Mouse (Mus musculus): ENCODE measurements around the gene Gramd2.
"Not testable (repeated sequence)": the region's sequence is repeated elsewhere in the genome, so short reads cannot be mapped to it uniquely, and the experiment has no call there.

Gramd2 gene

DNA sequence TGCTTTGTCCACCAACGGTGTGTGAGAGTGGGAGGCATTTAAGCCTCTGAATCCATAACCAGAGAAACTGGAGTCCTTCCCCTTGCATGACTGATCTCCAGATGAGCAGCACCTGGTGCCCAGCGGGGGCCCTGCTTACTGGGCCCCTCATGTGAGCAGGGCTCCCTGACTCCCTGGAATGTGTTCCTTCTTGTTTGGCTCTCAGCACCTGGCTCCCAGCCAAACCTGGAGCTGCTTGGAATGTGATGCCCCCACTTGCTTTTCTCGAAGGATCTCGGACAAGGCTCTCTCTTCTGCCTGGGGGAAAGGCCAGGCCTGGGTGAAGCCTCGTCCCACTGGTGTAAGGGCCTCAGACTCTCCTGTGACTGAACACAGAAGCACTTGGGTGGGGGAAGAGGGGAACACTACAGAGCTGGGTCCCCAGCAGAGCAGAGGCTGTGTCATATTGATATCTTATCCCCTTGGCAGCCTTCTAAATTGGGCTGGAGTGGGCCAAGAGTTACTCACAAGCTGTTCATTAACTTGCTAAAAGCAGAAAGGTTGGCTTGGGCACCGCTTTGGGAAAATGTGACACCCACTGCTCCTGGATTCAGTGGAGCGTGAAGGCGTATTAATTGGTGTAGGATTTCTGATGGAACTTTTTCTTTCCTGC, 44.0 kb downstream of the Gramd2 start:
- DNase-seq, result peak; percentile 87 to 90

DNA sequence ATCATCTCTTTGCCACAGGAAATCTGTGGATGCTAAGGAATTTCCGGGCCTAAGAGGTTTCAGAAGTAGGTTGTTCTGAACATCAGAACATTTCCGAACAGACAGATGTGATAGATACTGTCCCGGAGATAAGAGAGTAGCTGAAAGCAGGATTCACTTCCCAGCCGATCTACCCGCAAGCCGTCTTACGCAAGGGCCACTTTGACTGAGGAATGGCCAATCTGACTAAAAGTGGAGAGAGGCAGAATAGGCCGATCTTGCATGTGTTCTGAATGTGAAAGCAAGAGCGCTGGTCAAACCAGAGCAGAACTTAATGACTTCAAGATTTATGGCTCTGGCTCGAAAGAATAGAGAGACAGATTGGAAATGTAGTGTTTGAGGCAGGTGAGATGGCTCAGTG, 45.6 kb downstream of the Gramd2 start:
- no peak for DNase-seq

DNA sequence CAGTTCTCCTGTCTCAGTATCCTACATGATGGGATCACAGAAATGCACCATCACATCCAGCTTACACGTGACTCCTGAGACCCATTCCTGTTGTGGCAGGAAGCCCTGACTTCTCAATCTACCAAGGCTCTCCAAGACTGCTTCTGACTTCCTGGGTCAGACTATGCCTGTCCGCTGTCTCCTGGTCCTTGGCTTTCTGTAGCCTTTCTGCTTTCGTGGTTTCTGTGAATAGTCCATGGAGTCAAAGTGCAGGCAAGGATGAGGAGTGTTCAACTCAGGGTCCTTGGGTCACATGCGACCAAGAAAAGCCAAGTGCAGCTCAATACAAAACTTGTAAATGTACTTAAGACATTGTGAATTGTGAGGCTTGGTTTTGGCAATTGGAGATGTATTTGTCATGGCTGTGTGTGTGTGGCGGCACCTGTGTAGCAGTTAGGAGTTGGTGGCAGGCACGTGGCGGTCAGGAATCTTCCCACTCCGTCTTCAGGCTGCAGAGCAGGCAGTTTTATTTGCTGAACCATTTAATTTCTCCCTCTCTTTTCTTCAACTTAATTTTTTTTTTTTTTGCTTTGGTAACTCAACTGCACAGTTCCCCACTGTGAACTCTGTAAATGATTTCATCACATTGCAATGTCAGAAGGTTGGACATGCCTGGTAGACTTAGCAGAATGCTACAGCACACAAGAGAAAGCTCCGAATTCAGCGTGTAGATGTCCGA, 47.8 kb downstream of the Gramd2 start:
- DNase-seq, result peak; percentile 57 to 77

GRCm38 (mm10) chr9:59731136-59731535, 51.2 kb downstream of the Gramd2 start:
- DNase-seq, result no peak

GRCm38 (mm10) chr9:59733075-59733474, 53.1 kb downstream of the Gramd2 start:
- DNase-seq, result no peak

GRCm38 (mm10) chr9:59735394-59735793, 55.5 kb downstream of the Gramd2 start:
- DNase-seq, result no peak

- peak in 1 of 2 experiments; percentile 60 for DNase-seq
These were observed 60.6 kb downstream of the Gramd2 start for GRCm38 (mm10) chr9:59740593-59740992.

DNA sequence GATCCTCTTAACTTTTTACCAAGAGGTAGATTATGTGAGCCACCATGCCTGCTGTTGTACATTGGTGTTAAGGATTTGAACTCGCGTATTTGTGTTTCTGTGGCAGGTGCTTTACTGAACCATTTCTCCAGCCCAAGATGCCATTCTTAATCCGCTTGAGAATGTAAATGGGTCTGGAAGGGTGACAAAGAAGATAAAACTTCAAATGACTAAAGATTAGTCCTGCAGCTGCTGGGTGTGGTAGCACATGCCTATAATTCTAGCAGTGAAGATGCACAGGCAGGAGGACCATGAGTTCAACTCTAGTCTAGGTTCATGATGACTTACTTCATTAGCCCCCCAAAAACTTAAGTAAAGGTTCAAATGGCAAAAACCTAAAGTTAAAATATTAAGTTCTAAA, 64.0 kb downstream of the Gramd2 start:
- DNase-seq, result no peak

- DNase-seq, result no peak
These were observed 68.4 kb downstream of the Gramd2 start for GRCm38 (mm10) chr9:59748387-59748786.

GRCm38 (mm10) chr9:59748969-59749368, 69.0 kb downstream of the Gramd2 start:
- peak in 1 of 2 experiments; percentile 48 for DNase-seq

DNA sequence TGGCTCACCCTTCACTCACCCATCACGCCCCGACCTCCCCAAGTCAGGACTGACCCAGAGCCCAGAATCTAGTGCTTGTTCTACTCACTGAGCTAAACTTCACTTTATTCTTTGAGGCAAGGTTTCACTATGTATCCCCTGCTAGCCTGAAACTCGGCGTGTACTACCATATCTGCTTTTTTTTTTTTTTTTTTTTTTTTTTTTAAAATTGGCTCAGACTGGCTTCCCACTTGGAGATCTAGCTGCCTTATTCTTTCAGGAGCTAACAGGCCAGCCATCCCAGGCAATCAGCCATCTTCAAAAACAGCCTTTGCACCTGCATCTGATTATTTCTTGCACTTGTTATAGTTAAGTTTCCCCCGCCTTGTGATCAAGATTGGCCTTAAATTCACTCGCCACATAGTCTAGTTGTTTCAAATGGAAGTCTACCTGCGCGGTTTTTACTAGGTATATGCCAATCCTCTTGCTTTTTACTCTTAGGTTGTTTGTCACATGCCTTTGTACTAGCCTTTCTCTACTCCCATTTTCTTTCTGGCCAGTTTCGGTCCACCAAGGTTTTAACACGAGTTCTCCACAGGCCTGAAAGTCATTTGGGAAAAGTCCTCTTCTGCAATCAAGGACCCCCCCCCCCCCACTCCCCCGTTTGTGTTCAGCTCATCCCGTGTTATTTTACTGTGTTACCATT, 69.8 kb downstream of the Gramd2 start:
- DNase-seq, result no peak

DNA sequence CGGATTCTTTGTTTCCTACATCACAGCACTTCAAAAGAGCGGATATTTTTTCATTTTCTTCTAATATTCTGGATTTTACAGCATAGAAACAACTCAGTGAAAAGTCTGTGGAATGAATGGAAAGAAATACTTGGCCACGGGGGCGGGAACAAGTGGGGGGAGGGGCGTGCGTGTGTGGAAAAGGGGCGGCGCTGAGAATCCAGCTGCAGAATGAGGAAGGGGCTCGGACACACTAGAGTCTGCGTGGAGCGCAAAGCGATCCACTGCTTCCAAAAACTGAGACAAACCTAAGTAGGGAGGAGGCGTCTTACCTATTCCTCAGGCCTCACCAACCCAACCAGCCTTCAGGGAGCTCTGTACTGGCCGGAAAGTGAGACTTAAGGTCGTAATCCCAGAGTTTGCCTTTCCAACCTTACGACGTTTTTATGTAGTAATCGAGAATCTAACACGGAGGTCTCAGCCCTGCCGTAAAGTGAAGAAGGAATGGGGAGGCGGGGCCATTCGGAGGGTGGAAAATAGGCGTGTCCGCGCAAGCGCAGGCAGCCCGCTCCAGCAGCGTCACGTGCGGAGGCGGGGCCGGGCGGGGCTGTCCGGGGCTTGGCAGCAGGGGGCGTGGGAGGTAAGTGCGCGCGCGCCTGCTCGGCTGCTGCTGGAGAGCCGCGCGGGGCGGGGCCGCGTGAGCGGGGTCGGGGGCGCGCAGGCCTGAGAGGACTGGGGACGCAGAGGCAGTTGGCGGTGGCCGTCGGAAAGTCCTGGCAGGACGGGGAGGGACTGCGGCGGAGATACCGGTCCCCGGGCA, 70.5 kb downstream of the Gramd2 start, which contains the start of the genes Senp8 and Myo9a:
Gene Senp8 (minus strand): TSS at position 444 of the 799 bp plus-strand sequence.
Gene Myo9a (plus strand): TSS at position 630 of the 799 bp plus-strand sequence.
- DNase-seq, result peak; percentile 98 to 100

GRCm38 (mm10) chr9:59751066-59751581, 71.2 kb downstream of the Gramd2 start:
- DNase-seq, result peak; percentile 92 to 94

- DNase-seq, result no peak
These were observed 72.0 kb downstream of the Gramd2 start for GRCm38 (mm10) chr9:59751966-59752365.

GRCm38 (mm10) chr9:59755199-59755598, 75.3 kb downstream of the Gramd2 start:
- no peak for DNase-seq

DNA sequence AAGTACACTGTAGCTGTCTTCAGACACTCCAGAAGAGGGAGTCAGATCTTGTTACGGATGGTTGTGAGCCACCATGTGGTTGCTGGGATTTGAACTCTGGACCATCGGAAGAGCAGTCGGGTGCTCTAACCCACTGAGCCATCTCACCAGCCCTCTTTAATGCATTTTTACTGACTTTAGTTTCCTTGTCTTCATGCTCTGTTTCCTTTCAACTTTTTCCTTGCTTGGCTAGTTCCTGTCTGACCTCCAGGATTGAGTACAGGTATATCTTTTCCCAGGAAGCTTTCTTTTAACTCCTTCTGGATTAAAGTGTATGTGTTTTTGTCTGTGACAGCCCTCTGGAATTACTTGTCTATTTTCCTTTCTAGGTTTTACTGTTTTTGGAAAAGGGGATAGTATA, 77.1 kb downstream of the Gramd2 start:
- peak in 1 of 2 experiments; percentile 38 for DNase-seq

GRCm38 (mm10) chr9:59760515-59760914, 80.6 kb downstream of the Gramd2 start:
- DNase-seq, result peak; percentile 27 to 30

- not testable (repeated sequence) for DNase-seq
These were observed 87.1 kb downstream of the Gramd2 start for GRCm38 (mm10) chr9:59766966-59767461.

All from kidney, postnatal 36 days (tissue).